Mouse (Mus musculus): ENCODE results near the gene Ano6.

The Ano6 gene

GRCm38 (mm10) chr15:95828647-95829254 lies 38.1 kb downstream of the Ano6 start:
- ChIA-PET POLR2A (interaction anchor here in 2 of 4 experiments (0.5 to 1.4 kb wide), 5 partner anchors 9 to 441 kb away, joined by 3 to 6 read pairs (median 3); no protein-coding TSS in a partner anchor), CTCF (no interaction called here)

- ChIA-PET POLR2A (interaction anchor here in 3 of 4 experiments (0.8 to 1.4 kb wide), 5 partner anchors 9 to 36 kb away, joined by 3 to 7 read pairs (median 4); no protein-coding TSS in a partner anchor), CTCF (no interaction called here)
Measured at GRCm38 (mm10) chr15:95829553-95830205, 39.0 kb downstream of the Ano6 start.

GRCm38 (mm10) chr15:95830206-95830560 lies 39.5 kb downstream of the Ano6 start:
- ChIA-PET CTCF (interaction anchor here in 2 of 4 experiments (0.5 kb wide), 2 partner anchors 10 to 102 kb away, joined by 3 read pairs; no protein-coding TSS in a partner anchor), POLR2A (interaction anchor here in 3 of 4 experiments (0.8 to 1.4 kb wide), 5 partner anchors 9 to 36 kb away, joined by 3 to 7 read pairs (median 4); no protein-coding TSS in a partner anchor)

GRCm38 (mm10) chr15:95833292-95833691 lies 42.6 kb downstream of the Ano6 start:
- ChIA-PET POLR2A (interaction anchor here in 2 of 4 experiments (1.0 to 1.4 kb wide), 3 partner anchors 14 to 29 kb away, joined by 3 to 4 read pairs (median 3); no protein-coding TSS in a partner anchor), CTCF (no interaction called here)

GRCm38 (mm10) chr15:95836077-95836476 lies 45.4 kb downstream of the Ano6 start:
- CTCF ChIA-PET, result interaction anchor here in 1 of 4 experiments (0.6 kb wide), 1 partner anchor 34 kb away, joined by 3 read pairs; no protein-coding TSS in a partner anchor
- POLR2A ChIA-PET, result interaction anchor here in 1 of 4 experiments (0.6 kb wide), 1 partner anchor 27 kb away, joined by 3 read pairs; no protein-coding TSS in a partner anchor

GRCm38 (mm10) chr15:95836646-95837434 lies 46.2 kb downstream of the Ano6 start:
- POLR2A ChIA-PET, result interaction anchor here in 1 of 4 experiments (0.5 kb wide), 1 partner anchor 46 kb away, joined by 4 read pairs; the partner anchor contains the start of gene Ano6
- CTCF ChIA-PET, result interaction anchor here in 2 of 4 experiments (0.6 to 0.7 kb wide), 2 partner anchors 50 to 108 kb away, joined by 3 read pairs; no protein-coding TSS in a partner anchor

- CTCF ChIA-PET, result no interaction called here
- POLR2A ChIA-PET, result no interaction called here
Measured at GRCm38 (mm10) chr15:95837570-95837969, 46.9 kb downstream of the Ano6 start.

- POLR2A ChIA-PET, result interaction anchor here in 1 of 4 experiments (1.1 kb wide), 1 partner anchor 34 kb away, joined by 4 read pairs; no protein-coding TSS in a partner anchor
Measured at GRCm38 (mm10) chr15:95838171-95839020, 47.8 kb downstream of the Ano6 start.

GRCm38 (mm10) chr15:95839789-95840188 lies 49.1 kb downstream of the Ano6 start:
- ChIA-PET POLR2A (interaction anchor here in 1 of 4 experiments (0.7 to 1.2 kb wide), 2 partner anchors 9 to 49 kb away, joined by 3 to 4 read pairs; partner anchors contain the start of gene Ano6), CTCF (interaction anchor here in 2 of 4 experiments (0.6 kb wide), 2 partner anchors 9 to 67 kb away, joined by 3 read pairs; no protein-coding TSS in a partner anchor)

More at GRCm38 (mm10) chr15:95838171-95839020, 47.8 kb downstream of the Ano6 start:
- CTCF ChIA-PET, result interaction anchor here in 1 of 4 experiments (0.6 to 0.7 kb wide), 2 partner anchors 13 to 51 kb away, joined by 4 to 5 read pairs; no protein-coding TSS in a partner anchor

- CTCF ChIA-PET, result interaction anchor here in 1 of 4 experiments (0.6 kb wide), 1 partner anchor 70 kb away, joined by 5 read pairs; no protein-coding TSS in a partner anchor
- POLR2A ChIA-PET, result no interaction called here
Measured at GRCm38 (mm10) chr15:95843183-95843949, 52.7 kb downstream of the Ano6 start.

GRCm38 (mm10) chr15:95844412-95844811 lies 53.8 kb downstream of the Ano6 start:
- POLR2A ChIA-PET, result interaction anchor here in 2 of 4 experiments (0.7 to 1.3 kb wide), 2 partner anchors 25 to 39 kb away, joined by 3 to 4 read pairs; no protein-coding TSS in a partner anchor
- CTCF ChIA-PET, result interaction anchor here in 1 of 4 experiments (1.3 kb wide), 1 partner anchor 57 kb away, joined by 3 read pairs; no protein-coding TSS in a partner anchor

- CTCF ChIA-PET, result interaction anchor here in 1 of 4 experiments (1.2 kb wide), 1 partner anchor 83 kb away, joined by 3 read pairs; no protein-coding TSS in a partner anchor
- POLR2A ChIA-PET, result interaction anchor here in 1 of 4 experiments (0.6 kb wide), 1 partner anchor 38 kb away, joined by 3 read pairs; no protein-coding TSS in a partner anchor
Measured at GRCm38 (mm10) chr15:95846102-95846501, 55.5 kb downstream of the Ano6 start.

- POLR2A ChIA-PET, result interaction anchor here in 3 of 4 experiments (0.6 to 3.2 kb wide), 7 partner anchors 9 to 61 kb away, joined by 3 to 11 read pairs (median 10); partner anchors contain the start of gene Ano6 (in 1 of the 3)
- CTCF ChIA-PET, result interaction anchor here in 2 of 4 experiments (0.5 to 1.5 kb wide), 2 partner anchors 36 to 81 kb away, joined by 3 to 4 read pairs; no protein-coding TSS in a partner anchor
Measured at GRCm38 (mm10) chr15:95848493-95849064, 57.9 kb downstream of the Ano6 start.

- POLR2A ChIA-PET, result interaction anchor here in 3 of 4 experiments (0.5 to 3.2 kb wide), 15 partner anchors 8 to 1842 kb away, joined by 3 to 11 read pairs (median 5); partner anchors contain the start of gene Ano6 (in 2 of the 3)
- CTCF ChIA-PET, result interaction anchor here in 1 of 4 experiments (0.5 to 0.7 kb wide), 2 partner anchors 92 to 199 kb away, joined by 3 read pairs; no protein-coding TSS in a partner anchor
Measured at GRCm38 (mm10) chr15:95849513-95850411, 59.1 kb downstream of the Ano6 start.

- ChIA-PET CTCF (no interaction called here), POLR2A (interaction anchor here in 3 of 4 experiments (0.5 to 3.2 kb wide), 11 partner anchors 8 to 250 kb away, joined by 3 to 11 read pairs (median 5); partner anchors contain the start of gene Ano6 (in 1 of the 3))
Measured at GRCm38 (mm10) chr15:95850546-95850945, 59.9 kb downstream of the Ano6 start.
